Mouse (Mus musculus): ENCODE data around the gene Pnp.

DNA sequence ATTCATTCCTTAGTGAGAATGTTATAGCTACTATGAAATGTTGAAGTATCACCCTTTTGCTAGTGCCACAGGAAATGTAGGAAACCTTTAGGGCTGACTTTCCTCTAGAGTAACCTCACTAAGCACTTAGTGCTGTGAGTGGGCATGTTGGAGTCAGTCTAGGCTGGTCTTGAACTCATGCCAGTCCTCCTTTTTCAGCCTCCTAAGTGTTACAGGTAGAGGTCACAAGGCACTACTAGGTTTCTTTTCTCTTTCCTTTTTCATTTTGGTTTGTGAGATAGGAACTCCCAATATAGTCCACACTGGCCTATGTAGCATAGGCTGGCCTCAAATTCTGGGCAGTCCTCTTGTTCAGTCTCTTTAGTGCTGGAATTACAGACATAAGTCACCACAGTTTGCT is 35.5 kb upstream of the Pnp start:
- TF ChIP-seq CTCF (IDR thresholded peaks at IDR 0.05; ENCODE audit: borderline replicate concordance, insufficient read depth, low read depth, low read length) (no peak), POLR2A (IDR thresholded peaks at IDR 0.05; ENCODE audit: borderline replicate concordance, insufficient read depth, low read length) (no peak)
